Comparison of ENCODE assay signal across 7 mouse cellular contexts in genomic region chr7:24611709-24612108, GRCm38 (mm10). TPM values are rescaled to one million over a fixed set of nuclear protein-coding genes. Genes with fewer than 3 reads are reported as not detected.
A peak's percentile ranks its signal among the peaks of the same experiment; 100 is the strongest.
DNase-seq lines count a peak whose midpoint lies in the region; ATAC-seq and TF ChIP-seq lines count a peak whose summit lies in the region.

No protein-coding gene starts in this region.

- DNase-seq in lung, postnatal 0 days (ENCODE audit: low spot score), result no peak
- no peak for DNase-seq in lung, postnatal 4 days
- DNase-seq in forebrain, embryonic 11.5 days (ENCODE audit: low spot score), result no peak
- DNase-seq in right cerebral cortex, postnatal 4 days, result no peak
- no peak for DNase-seq in ovary, adult 18-20 months (ENCODE audit: low spot score)

- H3K4me3 ChIP-seq in lung, postnatal 0 days (ENCODE audit: low read depth, low read length), result peak overlapping the region; percentile 57
- H3K4me3 ChIP-seq in forebrain, embryonic 11.5 days (ENCODE audit: low read depth, low read length), result peak overlapping the region; percentile 32
- H3K4me3 ChIP-seq in intestine, postnatal 0 days (ENCODE audit: low read depth, low read length), result peak overlapping the region; percentile 73
- H3K4me3 ChIP-seq in neural tube, embryonic 15.5 days (replicated peaks), result peak overlapping the region; percentile 35

- H3K9me3 ChIP-seq in lung, postnatal 0 days (ENCODE audit: low read length), result no peaks in the 10 kb centered on the region
- H3K9me3 ChIP-seq in forebrain, embryonic 11.5 days (ENCODE audit: control insufficient read depth, low read length), result no peaks in the 10 kb centered on the region
- H3K9me3 ChIP-seq in intestine, postnatal 0 days (ENCODE audit: control insufficient read depth), result no peaks in the 10 kb centered on the region
- H3K9me3 ChIP-seq in neural tube, embryonic 15.5 days (replicated peaks), result no peaks in the 10 kb centered on the region

- no peak for TF ChIP-seq EP300 in lung, postnatal 0 days (IDR thresholded peaks at IDR 0.05)

- peak overlapping the region; percentile 29 for H3K9ac ChIP-seq in lung, postnatal 0 days (replicated peaks; ENCODE audit: low read depth)
- H3K9ac ChIP-seq in forebrain, embryonic 11.5 days (ENCODE audit: low read length), result no peak overlapping the region
- H3K9ac ChIP-seq in intestine, postnatal 0 days (ENCODE audit: low read depth, low read length), result peak overlapping the region; percentile 68
- peak overlapping the region; percentile 11; the same call in 1 of the 2 replicates for H3K9ac ChIP-seq in neural tube, embryonic 15.5 days (replicated peaks)

- 8% methylated on average over 7 of the region's 7 CpGs for WGBS in lung, postnatal 0 days
- 15% methylated on average over 7 of the region's 7 CpGs for WGBS in forebrain, embryonic 11.5 days
- WGBS in intestine, postnatal 0 days, result 12% methylated on average over 7 of the region's 7 CpGs
- WGBS in neural tube, embryonic 15.5 days, result 18% methylated on average over 7 of the region's 7 CpGs

- H3K27ac ChIP-seq in lung, postnatal 0 days (ENCODE audit: low read length), result no peak overlapping the region
- no peak overlapping the region for H3K27ac ChIP-seq in forebrain, embryonic 11.5 days (ENCODE audit: low read depth, low read length)
- H3K27ac ChIP-seq in intestine, postnatal 0 days (ENCODE audit: low read depth, low read length), result peak overlapping the region; percentile 30; the same call in 1 of the 2 replicates
- H3K27ac ChIP-seq in neural tube, embryonic 15.5 days (replicated peaks), result no peak overlapping the region

- peaks cover 8% of the 10 kb centered on the region; the same call in 1 of the 2 replicates for H3K4me1 ChIP-seq in lung, postnatal 0 days (ENCODE audit: insufficient read depth, low read depth, low read length)
- peaks cover 8% of the 10 kb centered on the region; the same call in 1 of the 2 replicates for H3K4me1 ChIP-seq in forebrain, embryonic 11.5 days (replicated peaks; ENCODE audit: control insufficient read depth, insufficient read depth, low read length)
- 0 out of 2 replicates have a peak, but pooled peaks cover 8% of the 10 kb centered on the region for H3K4me1 ChIP-seq in intestine, postnatal 0 days (replicated peaks; ENCODE audit: control insufficient read depth, insufficient read depth, low read length)
- peaks cover 26% of the 10 kb centered on the region for H3K4me1 ChIP-seq in neural tube, embryonic 15.5 days

- no peaks in the 10 kb centered on the region for H3K36me3 ChIP-seq in lung, postnatal 0 days (ENCODE audit: insufficient read depth, low read length)
- H3K36me3 ChIP-seq in forebrain, embryonic 11.5 days (ENCODE audit: control insufficient read depth, insufficient read depth, low read length), result no peaks in the 10 kb centered on the region
- H3K36me3 ChIP-seq in intestine, postnatal 0 days (ENCODE audit: control insufficient read depth, insufficient read depth), result peaks cover 3% of the 10 kb centered on the region; the same call in 1 of the 2 replicates
- H3K36me3 ChIP-seq in neural tube, embryonic 15.5 days, result no peaks in the 10 kb centered on the region; the same call in 1 of the 2 replicates

- TF ChIP-seq CTCF in lung, postnatal 0 days (IDR thresholded peaks at IDR 0.05), result no peak
- TF ChIP-seq CTCF in intestine, postnatal 0 days (IDR thresholded peaks at IDR 0.05; ENCODE audit: low read depth), result no peak

- H3K27me3 ChIP-seq in lung, postnatal 0 days (replicated peaks; ENCODE audit: insufficient read depth, low read length), result peaks cover 11% of the 10 kb centered on the region; the same call in 1 of the 2 replicates
- H3K27me3 ChIP-seq in forebrain, embryonic 11.5 days (ENCODE audit: control insufficient read depth, insufficient read depth, low read length), result peaks cover 39% of the 10 kb centered on the region
- no peaks in the 10 kb centered on the region; the same call in 1 of the 2 replicates for H3K27me3 ChIP-seq in intestine, postnatal 0 days (replicated peaks; ENCODE audit: control insufficient read depth, insufficient read depth, low read length)
- peaks cover 55% of the 10 kb centered on the region for H3K27me3 ChIP-seq in neural tube, embryonic 15.5 days (replicated peaks)

- H3K4me2 ChIP-seq in lung, postnatal 0 days (replicated peaks; ENCODE audit: low read depth, low read length), result peak overlapping the region; percentile 88
- H3K4me2 ChIP-seq in forebrain, embryonic 11.5 days (ENCODE audit: low read depth, low read length, severe bottlenecking), result peak overlapping the region; percentile 52; the same call in 1 of the 2 replicates
- peak overlapping the region; percentile 89 for H3K4me2 ChIP-seq in intestine, postnatal 0 days (replicated peaks; ENCODE audit: low read depth)
- peak overlapping the region; percentile 60 for H3K4me2 ChIP-seq in neural tube, embryonic 15.5 days

- ATAC-seq in lung, postnatal 0 days, result no peak
- ATAC-seq in forebrain, embryonic 11.5 days (replicated peaks; ENCODE audit: low FRiP score), result no peak
- no peak for ATAC-seq in intestine, postnatal 0 days
- no peak for ATAC-seq in neural tube, embryonic 15.5 days (ENCODE audit: low FRiP score)

RNA-seq across cellular contexts. Expression of gene Phldb3, which starts 1.1 kb away (rescaled TPM):
- 0.33 and 0.42 TPM in 2 replicates for polyA plus RNA-seq in lung, postnatal 0 days (2015; fragmentation: Nextera tagmentation; extraction: Ambion mirVana)
- polyA plus RNA-seq in forebrain, embryonic 11.5 days (2014; fragmentation: Nextera tagmentation; extraction: Ambion mirVana), result not detected in 2 replicates
- polyA plus RNA-seq in intestine, postnatal 0 days (2015; fragmentation: Nextera tagmentation; extraction: Ambion mirVana), result 0.65 and 0.85 TPM in 2 replicates
- 0.37 TPM in 1 of 2 replicates, not detected in the other for polyA plus RNA-seq in neural tube, embryonic 15.5 days (2015; fragmentation: Nextera tagmentation; extraction: Ambion mirVana)

RNA-seq across cellular contexts. Expression of gene Zfp575, which starts 24.3 kb away (rescaled TPM):
- polyA plus RNA-seq in lung, postnatal 0 days (2015; fragmentation: Nextera tagmentation; extraction: Ambion mirVana), result 1.5 TPM in 2 replicates
- 2.2 and 2.5 TPM in 2 replicates for polyA plus RNA-seq in forebrain, embryonic 11.5 days (2014; fragmentation: Nextera tagmentation; extraction: Ambion mirVana)
- polyA plus RNA-seq in intestine, postnatal 0 days (2015; fragmentation: Nextera tagmentation; extraction: Ambion mirVana), result 2.1 and 2.2 TPM in 2 replicates
- 12.9 and 17.5 TPM in 2 replicates for polyA plus RNA-seq in neural tube, embryonic 15.5 days (2015; fragmentation: Nextera tagmentation; extraction: Ambion mirVana)

RNA-seq across cellular contexts. Expression of gene Ethe1, which starts 24.4 kb away (rescaled TPM):
- polyA plus RNA-seq in lung, postnatal 0 days (2015; fragmentation: Nextera tagmentation; extraction: Ambion mirVana), result 13.4 and 14.5 TPM in 2 replicates
- 17.9 and 21.4 TPM in 2 replicates for polyA plus RNA-seq in forebrain, embryonic 11.5 days (2014; fragmentation: Nextera tagmentation; extraction: Ambion mirVana)
- polyA plus RNA-seq in intestine, postnatal 0 days (2015; fragmentation: Nextera tagmentation; extraction: Ambion mirVana), result 17.9 and 25.4 TPM in 2 replicates
- polyA plus RNA-seq in neural tube, embryonic 15.5 days (2015; fragmentation: Nextera tagmentation; extraction: Ambion mirVana), result 29.3 and 33.2 TPM in 2 replicates

RNA-seq across cellular contexts. Expression of gene Lypd3, which starts 24.6 kb away (rescaled TPM):
- polyA plus RNA-seq in lung, postnatal 0 days (2015; fragmentation: Nextera tagmentation; extraction: Ambion mirVana), result not detected in 2 replicates
- polyA plus RNA-seq in forebrain, embryonic 11.5 days (2014; fragmentation: Nextera tagmentation; extraction: Ambion mirVana), result 0.69 and 0.73 TPM in 2 replicates
- 0.13 and 0.17 TPM in 2 replicates for polyA plus RNA-seq in intestine, postnatal 0 days (2015; fragmentation: Nextera tagmentation; extraction: Ambion mirVana)
- 0.36 and 0.78 TPM in 2 replicates for polyA plus RNA-seq in neural tube, embryonic 15.5 days (2015; fragmentation: Nextera tagmentation; extraction: Ambion mirVana)
